Mouse (Mus musculus) NIH3T3 (cell line): ENCODE measurements around the gene Armc5.

ENCODE experiments used
- DNase-seq: peaks from one replicate; pipeline ENCODE4 v3.0.0-alpha.2; 2012; ENCODE audit warnings: low read depth

The Armc5 gene

DNA sequence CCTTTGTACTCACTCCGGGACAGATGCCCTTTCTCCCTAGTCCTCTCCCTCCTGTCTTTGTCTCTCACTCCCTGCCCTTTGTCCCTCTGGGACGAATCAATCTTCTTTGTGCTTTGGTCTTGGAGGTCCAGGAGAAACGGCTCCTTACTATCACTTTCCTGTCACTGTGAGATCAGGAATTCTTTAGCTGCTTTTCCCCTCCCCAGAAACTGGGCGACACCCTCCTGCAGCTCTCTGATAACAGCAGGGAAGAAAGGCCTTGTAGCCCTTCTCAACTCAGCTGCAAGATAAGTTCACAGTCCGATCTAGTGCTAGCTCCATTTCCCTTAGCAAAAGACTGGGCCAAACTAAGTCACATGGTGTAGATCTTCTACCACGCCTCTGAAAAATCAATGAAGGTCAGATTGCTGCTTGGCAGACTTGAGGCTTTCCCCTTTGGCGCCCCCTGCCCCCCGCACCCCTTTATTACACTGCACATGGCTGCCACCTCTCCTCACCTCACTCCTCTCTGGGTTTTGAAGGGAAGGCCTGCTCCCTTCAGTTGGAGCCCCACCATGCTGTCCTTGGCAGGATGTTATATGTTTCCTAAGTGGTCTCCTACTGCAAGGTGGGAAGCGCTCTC lies 51.9 kb downstream of the Armc5 start:
- peak; percentile 62 for DNase-seq
